Mouse (Mus musculus) lung, adult 18-20 months (tissue): ENCODE measurements around the gene Wapl.

ENCODE experiments used
- DNase-seq, 2 experiments: peaks; one replicate each; pipeline ENCODE4 v3.0.0; 2022; ENCODE audit warnings: mixed read lengths in 2 of 2

Gene Wapl

DNA sequence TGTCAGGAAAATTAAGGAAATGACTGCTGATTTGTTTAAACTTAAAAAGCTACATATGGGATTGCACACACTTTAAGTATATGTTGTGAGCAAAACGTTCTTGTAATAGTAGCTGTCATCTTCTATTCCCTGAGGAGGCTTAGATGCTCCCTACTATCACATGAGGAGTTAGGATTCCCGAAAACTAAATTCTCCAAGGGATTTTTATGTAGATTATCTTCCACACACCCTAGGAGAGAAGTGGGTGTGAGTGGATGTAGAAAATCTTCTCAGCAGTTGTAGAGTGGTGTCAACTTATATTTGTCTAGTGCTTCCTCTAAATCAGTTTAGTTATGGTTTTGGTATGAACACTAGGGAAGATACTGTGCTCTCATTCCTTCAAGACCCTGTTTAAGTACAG, 36.5 kb downstream of the Wapl start:
- no peak for DNase-seq

DNA sequence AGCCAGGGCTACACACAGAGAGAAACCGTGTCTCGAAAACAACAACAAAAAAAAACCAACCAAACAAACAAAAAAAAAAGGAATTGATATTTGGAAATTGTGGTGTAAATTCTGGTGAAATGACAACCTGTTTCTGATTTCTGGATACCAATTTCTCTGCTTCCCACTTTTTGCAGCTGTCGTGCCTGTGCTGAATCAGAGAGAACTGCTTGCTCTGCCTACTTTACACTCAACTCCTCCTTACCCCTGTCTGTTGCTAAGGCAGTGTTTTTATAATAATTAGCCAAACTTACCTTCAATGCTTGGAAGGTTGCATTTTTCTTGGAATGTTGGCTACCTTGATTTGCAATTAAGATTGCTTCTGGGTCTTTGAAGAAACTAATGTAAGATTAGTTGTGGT, 38.3 kb downstream of the Wapl start:
- DNase-seq, result no peak

DNA sequence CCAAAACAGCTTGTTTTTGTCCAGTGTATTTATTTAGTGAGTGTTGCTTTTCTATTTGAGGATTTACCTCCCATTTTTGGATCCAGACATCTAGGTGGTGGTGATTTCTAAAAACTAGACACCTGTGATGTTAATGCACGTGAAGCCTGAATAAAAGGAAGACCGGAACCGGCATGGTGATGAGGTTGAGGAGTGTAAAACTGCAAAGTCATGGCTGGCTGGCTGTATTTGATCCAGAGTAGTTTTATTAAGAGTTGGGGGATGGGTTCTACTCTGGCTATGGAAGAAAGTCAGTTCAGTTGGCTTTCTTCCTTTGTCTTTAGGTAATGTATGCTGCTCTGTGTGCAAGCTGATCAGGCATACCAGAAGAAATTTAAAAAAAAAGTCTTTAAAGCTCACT, 39.1 kb downstream of the Wapl start:
- no peak for DNase-seq

GRCm38 (mm10) chr14:34718150-34718549, 44.4 kb downstream of the Wapl start:
- DNase-seq, result no peak

DNA sequence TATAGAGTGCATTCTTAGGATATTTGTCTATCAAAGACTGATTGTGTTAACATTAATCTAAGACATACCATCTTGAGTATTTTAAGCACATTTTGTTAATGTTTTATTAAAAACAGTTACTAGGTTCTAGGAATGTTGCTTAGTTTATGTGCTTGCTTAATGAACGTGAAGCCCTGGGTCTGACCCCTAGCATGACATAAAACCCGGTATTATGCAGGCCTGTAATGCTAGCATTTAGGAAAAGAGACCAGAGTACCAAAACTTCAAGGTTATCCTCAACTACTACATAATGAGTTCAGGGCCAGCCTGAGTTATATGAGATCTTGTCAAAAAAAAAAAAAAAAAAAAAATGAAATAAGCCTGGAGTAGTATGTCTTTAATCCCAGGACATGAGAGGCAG, 54.0 kb downstream of the Wapl start:
- DNase-seq, result no peak

GRCm38 (mm10) chr14:34735405-34735804, 61.7 kb downstream of the Wapl start:
- DNase-seq, result no peak

DNA sequence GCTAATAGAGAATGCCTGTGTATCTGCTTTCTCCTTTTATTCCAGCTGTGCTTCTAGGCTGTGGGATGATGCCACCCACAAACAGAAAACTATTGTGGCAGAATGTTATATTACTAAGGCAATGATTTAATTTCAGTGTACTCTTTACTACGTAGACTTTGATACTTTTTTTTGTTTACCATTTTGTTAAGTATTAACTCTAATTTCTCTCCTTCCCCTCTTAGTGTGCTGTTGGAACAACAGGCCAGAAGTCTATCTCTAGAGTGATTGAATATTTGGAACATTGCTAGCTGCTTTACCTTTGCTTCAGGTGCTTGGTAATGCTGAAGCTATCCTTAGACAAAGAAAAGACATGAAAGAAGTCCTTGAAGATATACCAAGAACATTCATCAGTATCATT, 71.7 kb downstream of the Wapl start:
- no peak for DNase-seq

DNA sequence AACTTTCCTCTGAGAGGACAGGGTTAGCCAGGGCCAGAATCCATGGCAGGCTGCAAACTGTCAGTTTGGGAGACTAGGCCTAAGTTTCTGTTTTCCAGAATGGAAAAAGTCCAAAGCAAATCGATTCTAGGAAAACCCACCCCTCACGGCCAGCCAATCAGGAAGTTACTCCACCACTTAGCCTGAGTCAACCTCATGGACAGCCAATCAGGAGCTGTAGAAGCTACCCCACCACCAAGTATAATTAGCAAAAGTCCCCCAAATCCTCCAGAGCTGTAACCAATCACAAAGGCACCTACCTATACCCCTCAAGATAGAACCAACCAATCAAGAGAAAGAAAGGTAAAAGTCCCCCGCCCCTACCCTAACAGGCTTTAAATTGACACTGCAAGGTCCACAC, 82.0 kb downstream of the Wapl start:
- no peak for DNase-seq

- DNase-seq, result no peak
Measured at GRCm38 (mm10) chr14:34759938-34760337, 86.2 kb downstream of the Wapl start.

GRCm38 (mm10) chr14:34761082-34761959, 87.6 kb downstream of the Wapl start:
- DNase-seq, result no peak

GRCm38 (mm10) chr14:34762682-34763081, 89.0 kb downstream of the Wapl start:
- DNase-seq, result no peak

DNA sequence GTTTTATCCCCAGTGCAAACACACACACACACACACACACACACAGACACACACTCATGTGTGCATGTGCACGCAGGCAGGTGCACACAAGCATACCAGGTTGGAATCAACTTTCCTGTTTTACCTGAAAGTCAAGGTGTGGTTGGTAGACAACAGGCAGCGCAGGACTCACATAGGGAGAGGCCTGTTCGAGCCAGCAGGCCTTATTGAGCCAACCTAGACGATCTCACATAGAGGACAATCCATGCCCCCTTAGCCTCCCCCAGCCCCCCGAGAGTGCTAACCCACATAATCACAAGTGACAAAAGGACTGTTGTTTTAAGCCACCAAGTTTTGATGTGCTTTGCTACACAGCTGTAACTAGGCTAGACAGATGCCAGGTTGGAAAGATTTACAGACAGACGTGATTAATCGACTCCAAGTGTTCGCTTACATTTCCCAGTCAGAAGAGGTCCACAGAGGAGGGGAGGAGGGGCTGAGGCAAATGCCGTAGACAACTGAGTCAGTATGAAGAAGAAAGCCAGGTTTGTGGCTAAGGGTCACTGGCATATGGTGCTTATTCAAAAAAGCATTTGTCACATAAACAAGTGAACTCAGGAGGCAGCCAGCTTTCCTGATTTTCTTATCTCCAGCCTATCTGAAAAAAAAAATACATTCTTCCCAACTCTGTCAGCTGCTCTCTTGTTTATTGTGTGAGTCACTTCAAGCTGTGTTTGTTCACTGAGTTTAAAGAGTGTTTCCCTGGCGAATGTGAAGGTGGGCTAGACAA, 90.2 kb downstream of the Wapl start:
- no peak for DNase-seq

GRCm38 (mm10) chr14:34764908-34765307, 91.2 kb downstream of the Wapl start:
- no peak for DNase-seq

GRCm38 (mm10) chr14:34765380-34765779, 91.7 kb downstream of the Wapl start:
- DNase-seq, result no peak

GRCm38 (mm10) chr14:34766181-34766580, 92.5 kb downstream of the Wapl start:
- no peak for DNase-seq

- peak; percentile 84 to 87 for DNase-seq
Measured at GRCm38 (mm10) chr14:34768373-34768772, 94.6 kb downstream of the Wapl start.

GRCm38 (mm10) chr14:34769021-34769566, 95.4 kb downstream of the Wapl start:
- DNase-seq, result peak; percentile 61 to 72

DNA sequence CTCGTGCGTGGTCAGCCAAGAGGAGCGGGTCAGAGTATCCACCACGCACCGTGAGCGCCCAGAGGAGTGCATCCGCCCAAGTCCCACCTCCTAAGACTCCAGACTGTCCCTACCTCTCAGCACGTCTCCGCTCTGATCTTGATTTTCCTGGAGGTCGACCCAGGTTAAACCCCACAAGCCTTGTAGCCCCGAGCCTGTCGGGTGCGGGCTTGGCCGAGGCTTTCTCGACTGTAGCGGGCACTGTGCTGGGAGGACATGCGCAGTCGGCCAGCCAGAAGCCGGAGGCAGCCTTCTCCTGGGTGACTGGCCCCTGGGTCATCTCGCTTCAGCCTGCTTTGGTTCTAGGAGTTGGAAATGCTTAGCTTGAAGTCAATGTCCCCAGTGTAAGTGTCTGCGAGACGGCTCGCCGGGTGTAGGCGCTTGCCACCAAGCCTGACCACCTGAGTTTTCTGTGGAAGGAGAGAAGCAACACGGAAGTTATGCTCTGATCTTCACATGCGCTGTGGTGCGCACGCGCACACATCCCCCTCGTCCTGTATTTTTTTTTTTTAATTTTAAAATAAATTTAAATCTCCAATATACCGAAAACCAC, 95.9 kb downstream of the Wapl start:
- DNase-seq, result no peak

- DNase-seq, result no peak
Measured at GRCm38 (mm10) chr14:34770467-34770866, 96.7 kb downstream of the Wapl start.

DNA sequence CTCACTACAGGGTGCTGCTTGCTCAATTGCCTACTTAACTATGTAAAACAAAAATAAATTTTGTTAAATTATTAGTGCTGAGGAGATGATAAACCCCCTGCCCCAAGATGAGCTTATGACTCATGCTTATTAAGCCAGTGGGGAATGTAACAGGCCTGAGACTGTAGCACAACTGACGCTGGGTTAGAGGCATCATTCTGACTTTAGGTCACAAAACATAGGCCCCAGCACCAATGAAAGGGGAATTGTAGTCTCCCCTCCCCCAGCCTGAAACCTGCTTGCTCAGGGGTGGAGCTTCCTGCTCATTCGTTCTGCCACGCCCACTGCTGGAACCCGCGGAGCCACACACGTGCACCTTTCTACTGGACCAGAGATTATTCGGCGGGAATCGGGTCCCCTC, 97.9 kb downstream of the Wapl start:
- no peak for DNase-seq

GRCm38 (mm10) chr14:34772132-34772531, 98.4 kb downstream of the Wapl start:
- DNase-seq, result no peak

- DNase-seq, result no peak
Measured at GRCm38 (mm10) chr14:34773681-34774080, 100.0 kb downstream of the Wapl start.

- DNase-seq, result no peak
Measured at GRCm38 (mm10) chr14:34774231-34774630, 100.5 kb downstream of the Wapl start.
